Mouse (Mus musculus) liver, embryonic 14.5 days (tissue): ENCODE data around the gene Abcf2.

Experiments
- CTCF ChIP-seq: IDR thresholded peaks from 2 replicates; pipeline ENCODE4 v1.5.1; 2016; ENCODE audit warnings: antibody characterized with exemption, low read depth, control low read depth
- EP300 ChIP-seq: IDR thresholded peaks from 2 replicates; pipeline ENCODE4 v1.6.1; 2016; ENCODE audit warnings: antibody characterized with exemption, low read depth

GRCm38 (mm10) chr5:24623041-24623985, 46.0 kb upstream of the Abcf2 start:
- TF ChIP-seq CTCF, result no peak
- TF ChIP-seq EP300, result no peak
